Mouse (Mus musculus): ENCODE measurements around the gene Lrrc75b.
A peak's percentile ranks its signal among the peaks of the same experiment; 100 is the strongest.

The Lrrc75b gene

GRCm38 (mm10) chr10:75559676-75560548 lies at the start of gene Lrrc75b:
TSS of gene Lrrc75b (minus strand) at chr10:75560330.
- DNase-seq (ENCODE audit: low read depth in 2 of 2, low spot score in 2 of 2): peak; percentile 20 to 30

DNA sequence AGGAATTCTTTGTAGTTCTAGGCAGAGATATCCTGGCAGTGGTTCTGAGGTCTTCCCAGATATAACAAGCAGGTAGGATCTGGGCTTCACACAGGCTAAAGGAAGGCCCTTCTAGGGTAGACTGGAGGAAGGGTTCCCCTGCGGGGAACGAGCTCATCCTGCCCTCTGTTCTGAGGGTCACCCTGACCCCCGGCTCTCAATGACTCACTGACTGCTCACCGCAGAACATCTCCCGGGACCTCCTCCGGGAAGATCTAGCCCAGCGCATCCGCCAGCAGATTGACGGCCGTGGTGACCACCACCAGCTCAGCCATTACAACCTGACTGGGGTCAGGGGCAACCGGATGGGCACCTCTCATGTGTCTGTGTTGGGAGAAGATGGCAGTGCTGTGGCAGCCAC lies 48.8 kb upstream of the Lrrc75b start:
- no peak for DNase-seq (ENCODE audit: low read depth in 2 of 2, low spot score in 2 of 2)

DNA sequence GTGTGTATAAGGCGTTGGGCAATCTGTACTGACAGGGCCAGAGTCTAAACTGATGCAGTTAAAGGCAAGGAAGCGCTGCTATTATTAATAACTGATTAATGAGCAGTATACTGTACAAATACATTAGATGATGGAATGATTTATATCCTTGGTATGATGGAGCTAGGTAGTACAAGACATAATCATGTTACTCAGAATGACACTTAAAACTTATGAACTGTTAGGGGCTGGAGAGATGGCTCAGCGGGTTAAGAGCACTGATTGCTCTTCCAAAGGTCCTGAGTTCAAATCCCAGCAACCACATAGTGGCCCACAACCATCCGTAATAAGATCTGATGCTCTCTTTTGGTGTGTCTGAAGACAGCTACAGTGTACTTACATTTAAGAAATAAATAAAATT lies 47.1 kb upstream of the Lrrc75b start:
- no peak for DNase-seq (ENCODE audit: low read depth in 2 of 2, low spot score in 2 of 2)

- peak in 1 of 2 experiments; percentile 34 for DNase-seq (ENCODE audit: low read depth in 2 of 2, low spot score in 2 of 2)
Measured at GRCm38 (mm10) chr10:75605162-75605846, 45.2 kb upstream of the Lrrc75b start.

DNA sequence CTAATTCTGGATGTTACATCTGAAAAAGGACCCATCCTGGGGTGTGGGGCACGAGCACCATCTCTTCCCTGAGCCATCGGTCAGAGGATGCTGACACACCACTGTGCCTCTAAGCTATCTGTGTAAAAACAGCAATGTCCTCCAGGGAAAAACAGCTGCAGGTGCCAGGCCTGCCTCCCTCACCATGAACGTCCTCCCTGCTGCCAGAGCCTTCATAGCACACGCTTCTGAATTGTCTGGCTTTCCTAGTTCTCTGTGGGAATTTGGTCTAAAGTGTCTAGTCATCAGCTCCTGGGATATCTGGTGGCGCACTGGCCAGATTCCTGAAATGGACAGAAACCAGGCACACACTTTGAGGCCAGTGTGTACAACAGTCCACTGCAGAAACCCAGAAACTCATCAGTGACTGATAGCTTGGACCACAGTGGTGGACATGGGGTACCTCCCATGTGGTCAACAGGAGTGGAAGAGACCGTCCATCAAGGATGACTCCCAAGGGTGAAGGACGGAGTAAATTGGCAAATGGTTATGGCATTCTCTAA lies 40.1 kb upstream of the Lrrc75b start:
- DNase-seq (ENCODE audit: low read depth in 2 of 2, low spot score in 2 of 2): no peak

DNA sequence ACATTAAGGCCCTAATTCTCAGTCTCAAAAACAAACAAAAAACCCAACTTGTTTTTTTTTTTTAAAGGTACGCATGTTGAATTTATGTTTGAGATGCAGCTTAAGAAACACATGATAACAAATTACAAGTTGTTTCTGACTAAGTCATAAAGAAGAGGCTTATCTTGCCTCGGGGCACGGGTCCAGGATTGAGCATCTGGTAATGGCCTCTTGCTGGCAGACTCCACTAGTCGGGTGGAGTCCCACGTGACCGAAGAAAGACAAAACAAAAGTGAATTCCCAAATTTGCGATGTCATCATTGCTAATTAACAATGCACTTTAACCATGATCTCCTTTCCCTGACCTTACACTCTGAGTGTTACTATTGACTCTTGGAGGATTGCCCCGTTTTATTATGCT lies 35.9 kb upstream of the Lrrc75b start:
- DNase-seq (ENCODE audit: low read depth in 2 of 2, low spot score in 2 of 2): no peak

GRCm38 (mm10) chr10:75592585-75592984 lies 32.5 kb upstream of the Lrrc75b start:
- DNase-seq (ENCODE audit: low read depth in 2 of 2, low spot score in 2 of 2): no peak

- DNase-seq (ENCODE audit: low read depth in 2 of 2, low spot score in 2 of 2): peak; percentile 87 to 92
Measured at GRCm38 (mm10) chr10:75591211-75591894, 31.2 kb upstream of the Lrrc75b start.

GRCm38 (mm10) chr10:75589651-75590050 lies 29.5 kb upstream of the Lrrc75b start:
- DNase-seq (ENCODE audit: low read depth in 2 of 2, low spot score in 2 of 2): no peak

GRCm38 (mm10) chr10:75589129-75589528 lies 29.0 kb upstream of the Lrrc75b start, which contains the start of gene Ggt5:
TSS of gene Ggt5 (plus strand) at chr10:75589340.
- DNase-seq (ENCODE audit: low read depth in 2 of 2, low spot score in 2 of 2): no peak

DNA sequence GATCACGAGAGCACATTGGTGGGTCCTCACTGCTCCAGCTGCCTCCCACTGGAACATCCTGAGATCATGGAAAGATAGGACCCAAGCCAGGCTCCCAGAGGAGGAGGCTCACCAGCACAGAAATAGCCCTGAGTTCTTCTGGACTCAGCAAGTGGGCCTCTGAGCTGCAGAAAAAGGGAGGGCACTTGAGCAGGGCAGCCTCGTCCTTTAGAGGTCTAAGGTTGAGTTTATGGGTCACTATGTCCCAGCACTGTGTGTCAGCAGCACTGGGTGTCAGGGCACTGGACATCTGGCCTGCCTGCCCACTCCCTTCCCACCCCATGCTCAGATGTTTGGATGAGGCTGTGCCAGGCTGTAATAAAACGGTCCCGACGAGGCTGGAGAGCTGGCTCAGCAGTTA lies 28.2 kb upstream of the Lrrc75b start:
- no peak for DNase-seq (ENCODE audit: low read depth in 2 of 2, low spot score in 2 of 2)

- DNase-seq (ENCODE audit: low read depth in 2 of 2, low spot score in 2 of 2): no peak
Measured at GRCm38 (mm10) chr10:75587781-75588180, 27.7 kb upstream of the Lrrc75b start.

DNA sequence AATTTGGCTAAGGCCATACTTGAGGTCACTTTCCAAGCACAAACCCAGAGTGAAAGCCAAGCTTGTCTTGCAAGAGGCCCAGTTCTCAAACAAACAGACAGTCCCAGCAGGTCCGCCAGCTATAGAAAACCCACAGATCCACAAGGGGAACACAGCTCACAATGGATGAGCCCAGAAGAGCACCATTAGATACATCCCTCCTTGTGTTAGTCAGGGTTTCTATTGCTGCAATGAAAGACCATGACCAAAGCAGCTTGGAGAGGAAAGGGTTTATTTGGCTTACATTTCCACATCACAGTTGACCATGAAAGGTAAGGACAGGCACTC lies 26.4 kb upstream of the Lrrc75b start:
- no peak for DNase-seq (ENCODE audit: low read depth in 2 of 2, low spot score in 2 of 2)

GRCm38 (mm10) chr10:75585876-75586552 lies 25.9 kb upstream of the Lrrc75b start:
- DNase-seq (ENCODE audit: low read depth in 2 of 2, low spot score in 2 of 2): peak; percentile 87 to 94

DNA sequence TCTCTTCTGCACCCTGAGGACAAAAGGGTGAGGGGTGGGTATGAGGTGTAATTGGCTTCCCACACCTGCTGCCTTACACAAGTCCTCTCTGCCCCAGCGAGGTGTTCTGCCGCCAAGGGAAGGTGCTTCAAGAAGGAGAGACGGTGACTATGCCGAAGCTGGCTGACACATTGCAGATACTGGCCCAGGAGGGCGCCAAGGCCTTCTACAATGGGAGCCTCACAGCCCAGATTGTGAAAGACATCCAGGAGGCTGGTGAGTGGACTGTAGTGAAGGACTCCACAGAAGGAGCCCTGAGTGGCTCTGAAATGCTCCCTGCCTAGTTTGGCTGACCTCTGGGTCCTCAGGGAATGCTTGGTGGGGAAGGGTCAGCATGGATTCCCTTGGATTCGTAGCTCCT lies 19.0 kb upstream of the Lrrc75b start:
- DNase-seq (ENCODE audit: low read depth in 2 of 2, low spot score in 2 of 2): no peak

DNA sequence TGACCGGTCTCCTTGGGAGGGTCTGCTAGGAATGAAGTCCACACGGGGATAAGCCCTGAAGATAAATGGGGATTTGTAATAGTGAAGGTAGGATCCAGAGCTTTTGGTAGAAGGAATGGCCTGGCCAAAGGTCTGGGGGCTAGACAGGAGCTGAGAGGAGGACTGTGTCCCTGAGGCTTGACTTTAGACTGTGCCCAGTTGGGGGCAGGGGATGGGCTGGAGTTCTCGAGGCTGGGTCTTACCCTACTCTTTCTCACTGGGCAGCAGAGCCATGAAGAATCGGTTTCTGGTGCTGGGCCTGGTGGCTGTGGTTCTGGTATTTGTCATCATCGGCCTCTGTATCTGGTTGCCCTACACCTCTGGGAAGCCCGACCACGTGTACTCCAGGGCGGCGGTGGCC lies 13.8 kb upstream of the Lrrc75b start:
- no peak for DNase-seq (ENCODE audit: low read depth in 2 of 2, low spot score in 2 of 2)

GRCm38 (mm10) chr10:75573181-75573580 lies 13.1 kb upstream of the Lrrc75b start:
- DNase-seq (ENCODE audit: low read depth in 2 of 2, low spot score in 2 of 2): no peak

DNA sequence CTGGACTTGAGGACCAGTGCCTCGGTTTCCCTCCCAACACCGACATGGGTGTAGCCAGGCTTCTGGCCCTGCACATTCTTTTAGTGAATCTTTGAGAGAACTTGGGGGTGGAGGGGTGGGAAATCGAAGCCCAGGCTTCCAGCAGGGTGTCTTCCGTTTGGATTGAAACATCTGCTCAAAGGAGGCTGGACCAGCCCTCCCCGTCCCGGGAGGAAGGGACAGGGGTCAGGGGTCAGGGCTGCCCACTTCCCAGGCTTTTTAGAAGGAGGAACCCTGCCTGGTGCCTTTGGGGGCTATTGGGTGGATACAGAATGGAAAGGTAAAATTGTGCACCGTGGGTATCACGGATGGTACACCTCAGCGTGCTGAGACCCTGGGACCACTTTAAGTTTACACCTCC lies 11.8 kb upstream of the Lrrc75b start:
- DNase-seq (ENCODE audit: low read depth in 2 of 2, low spot score in 2 of 2): no peak

- DNase-seq (ENCODE audit: low read depth in 2 of 2, low spot score in 2 of 2): no peak
Measured at GRCm38 (mm10) chr10:75570981-75571657, 11.0 kb upstream of the Lrrc75b start.

DNA sequence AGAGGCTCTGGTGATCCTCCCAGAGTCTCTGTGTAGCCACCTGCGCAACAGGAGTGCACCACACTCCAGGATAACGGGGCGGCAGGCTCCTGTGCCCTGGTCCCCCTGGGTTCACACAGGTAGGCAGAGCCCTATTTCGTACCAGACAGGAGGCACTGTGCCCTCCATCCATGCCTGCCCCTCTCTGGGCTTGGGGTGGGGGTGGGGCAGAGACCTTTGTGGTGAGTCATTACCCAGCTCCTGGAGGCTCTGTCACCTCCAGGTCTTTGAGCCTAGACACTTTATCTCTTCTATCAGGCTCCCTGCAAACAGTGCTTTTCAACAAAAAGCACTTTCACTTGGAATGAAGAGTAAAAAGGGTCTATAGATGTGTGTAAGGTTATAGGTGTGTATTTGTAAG lies 8.7 kb upstream of the Lrrc75b start:
- DNase-seq (ENCODE audit: low read depth in 2 of 2, low spot score in 2 of 2): no peak

DNA sequence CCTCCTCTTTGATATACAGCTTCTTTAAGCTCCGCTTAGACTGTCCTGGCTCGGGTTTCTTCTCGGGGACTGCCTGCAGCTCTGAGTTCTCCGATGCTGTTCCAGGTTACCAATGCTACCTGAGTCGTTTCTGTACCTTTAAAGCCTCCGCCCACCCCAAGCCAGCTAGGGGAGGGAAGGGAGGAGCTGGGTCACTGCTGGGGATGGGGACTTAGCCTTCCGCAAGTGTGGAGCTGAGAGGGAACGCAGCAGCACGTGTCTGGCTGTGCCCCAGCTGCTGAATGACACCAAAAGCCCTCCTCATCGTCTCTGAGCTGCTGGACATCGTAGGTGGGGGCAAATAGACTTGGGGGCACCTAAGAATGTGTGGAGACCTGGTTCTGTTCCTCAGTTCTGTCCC lies 8.3 kb upstream of the Lrrc75b start:
- DNase-seq (ENCODE audit: low read depth in 2 of 2, low spot score in 2 of 2): no peak

Measured in CD8-positive naive resting alpha-beta T cell, adult 2 months (primary cell).